Mouse (Mus musculus): Measurements from ENCODE around the gene Olfr572. TPM values are rescaled to one million over a fixed set of nuclear protein-coding genes. Genes with fewer than 3 reads are reported as not detected.

Olfr572 gene
- not detected in 2 replicates for total RNA-seq (2014; rRNA removed; ENCODE audit: low replicate concordance)
- polyA plus RNA-seq (2015; fragmentation: Nextera tagmentation; extraction: Ambion mirVana) = not detected in 2 replicates

- TF ChIP-seq EP300 (IDR thresholded peaks at IDR 0.05; ENCODE audit: low read depth) = no peak
- TF ChIP-seq CTCF (IDR thresholded peaks at IDR 0.05; ENCODE audit: low read depth) = no peak
- no peaks in the 10 kb centered on the region for H3K27me3 ChIP-seq (ENCODE audit: control insufficient read depth, insufficient read depth, low read length)
- no peaks in the 10 kb centered on the region for H3K4me1 ChIP-seq (ENCODE audit: control insufficient read depth, insufficient read depth)
- ATAC-seq (ENCODE audit: insufficient read depth, low read depth) (no peak), DNase-seq (ENCODE audit: low spot score) (no peak)
- 57% methylated on average over 1 of the region's 1 CpGs for WGBS
- no peak within 1 kb of the TSS for H3K4me2 ChIP-seq (ENCODE audit: low read depth, low read length)
- no peak within 1 kb of the TSS for H3K27ac ChIP-seq (ENCODE audit: low read depth)
- H3K9me3 ChIP-seq (replicated peaks; ENCODE audit: control insufficient read depth, low read length) = no peaks in the 10 kb centered on the region
- no peak within 1 kb of the TSS for H3K9ac ChIP-seq (replicated peaks; ENCODE audit: low read depth, low read length)
- no peak within 1 kb of the TSS for H3K4me3 ChIP-seq (ENCODE audit: low read depth, low read length)
- H3K36me3 ChIP-seq (replicated peaks; ENCODE audit: control insufficient read depth, insufficient read depth, low read length) = no peaks in the 10 kb centered on the region
Observed at GRCm38 (mm10) chr7:102924109-102924508, at the start of gene Olfr572. TSS of gene Olfr572 (plus strand) at chr7:102924409.

DNA sequence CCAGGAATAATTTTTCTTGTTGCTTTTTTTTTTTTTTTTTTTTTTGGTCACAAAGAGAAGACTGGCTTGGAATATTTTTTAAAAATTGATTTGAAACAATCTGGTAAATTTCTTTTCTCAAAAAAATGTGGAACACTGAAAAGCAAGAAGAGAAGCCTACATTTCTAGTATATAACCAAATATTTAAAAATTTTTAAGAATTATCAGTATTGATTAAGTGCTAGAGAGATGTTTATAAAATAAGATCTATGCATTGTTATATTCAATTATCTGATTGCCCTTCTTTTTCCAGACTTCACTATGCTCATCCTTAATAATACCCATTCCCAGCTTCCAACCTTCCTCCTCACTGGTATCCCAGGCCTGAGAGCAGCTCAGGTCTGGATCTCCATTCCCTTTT lies 47.4 kb upstream of the Olfr572 start, which contains the start of gene Olfr568:
Gene Olfr568, plus strand, starts transcription at position 301 of the 400 bp plus-strand sequence.
- no peak within 1 kb of the TSS for H3K9ac ChIP-seq (replicated peaks; ENCODE audit: low read depth, low read length)
- H3K27ac ChIP-seq (ENCODE audit: low read depth) = no peak within 1 kb of the TSS
- TF ChIP-seq CTCF (IDR thresholded peaks at IDR 0.05; ENCODE audit: low read depth) (no peak), EP300 (IDR thresholded peaks at IDR 0.05; ENCODE audit: low read depth) (no peak)
- no peak within 1 kb of the TSS for H3K4me3 ChIP-seq (ENCODE audit: low read depth, low read length)
- H3K4me1 ChIP-seq (ENCODE audit: control insufficient read depth, insufficient read depth) = no peaks in the 10 kb centered on the region
- no peak for ATAC-seq (ENCODE audit: insufficient read depth, low read depth)
- no peak for DNase-seq (ENCODE audit: low spot score)
- no peaks in the 10 kb centered on the region for H3K27me3 ChIP-seq (ENCODE audit: control insufficient read depth, insufficient read depth, low read length)
- H3K4me2 ChIP-seq (ENCODE audit: low read depth, low read length) = no peak within 1 kb of the TSS
- H3K9me3 ChIP-seq (replicated peaks; ENCODE audit: control insufficient read depth, low read length) = no peaks in the 10 kb centered on the region
- H3K36me3 ChIP-seq (replicated peaks; ENCODE audit: control insufficient read depth, insufficient read depth, low read length) = no peaks in the 10 kb centered on the region

- Histone ChIP-seq H3K4me1 (ENCODE audit: control insufficient read depth, insufficient read depth) (no peaks in the 10 kb centered on the region), H3K27ac (ENCODE audit: low read depth) (no peak within 1 kb of the TSS), H3K4me2 (ENCODE audit: low read depth, low read length) (no peak within 1 kb of the TSS), H3K9ac (replicated peaks; ENCODE audit: low read depth, low read length) (no peak within 1 kb of the TSS), H3K27me3 (ENCODE audit: control insufficient read depth, insufficient read depth, low read length) (no peaks in the 10 kb centered on the region), H3K4me3 (ENCODE audit: low read depth, low read length) (no peak within 1 kb of the TSS), H3K9me3 (replicated peaks; ENCODE audit: control insufficient read depth, low read length) (no peaks in the 10 kb centered on the region), H3K36me3 (replicated peaks; ENCODE audit: control insufficient read depth, insufficient read depth, low read length) (no peaks in the 10 kb centered on the region)
- no peak for TF ChIP-seq EP300 (IDR thresholded peaks at IDR 0.05; ENCODE audit: low read depth)
- TF ChIP-seq CTCF (IDR thresholded peaks at IDR 0.05; ENCODE audit: low read depth) = no peak
- ATAC-seq (ENCODE audit: insufficient read depth, low read depth) (no peak), DNase-seq (ENCODE audit: low spot score) (no peak)
- 50% methylated on average over 3 of the region's 3 CpGs for WGBS
Observed at GRCm38 (mm10) chr7:102890782-102891181, 33.4 kb upstream of the Olfr572 start, which contains the start of gene Olfr569. TSS of gene Olfr569 (minus strand) at chr7:102890882.

GRCm38 (mm10) chr7:102915261-102915660 lies 8.9 kb upstream of the Olfr572 start:
- Histone ChIP-seq H3K9me3 (replicated peaks; ENCODE audit: control insufficient read depth, low read length) (no peaks in the 10 kb centered on the region), H3K27ac (ENCODE audit: low read depth) (no peak overlapping the region), H3K4me1 (ENCODE audit: control insufficient read depth, insufficient read depth) (0 out of 2 replicates have a peak, but pooled peaks cover 3% of the 10 kb centered on the region), H3K4me2 (ENCODE audit: low read depth, low read length) (no peak overlapping the region), H3K36me3 (replicated peaks; ENCODE audit: control insufficient read depth, insufficient read depth, low read length) (no peaks in the 10 kb centered on the region), H3K9ac (replicated peaks; ENCODE audit: low read depth, low read length) (no peak overlapping the region), H3K27me3 (ENCODE audit: control insufficient read depth, insufficient read depth, low read length) (no peaks in the 10 kb centered on the region), H3K4me3 (ENCODE audit: low read depth, low read length) (no peak overlapping the region)
- 29% methylated on average over 1 of the region's 1 CpGs for WGBS
- TF ChIP-seq CTCF (IDR thresholded peaks at IDR 0.05; ENCODE audit: low read depth) (no peak), EP300 (IDR thresholded peaks at IDR 0.05; ENCODE audit: low read depth) (no peak)
- ATAC-seq (ENCODE audit: insufficient read depth, low read depth) (no peak), DNase-seq (ENCODE audit: low spot score) (no peak)

DNA sequence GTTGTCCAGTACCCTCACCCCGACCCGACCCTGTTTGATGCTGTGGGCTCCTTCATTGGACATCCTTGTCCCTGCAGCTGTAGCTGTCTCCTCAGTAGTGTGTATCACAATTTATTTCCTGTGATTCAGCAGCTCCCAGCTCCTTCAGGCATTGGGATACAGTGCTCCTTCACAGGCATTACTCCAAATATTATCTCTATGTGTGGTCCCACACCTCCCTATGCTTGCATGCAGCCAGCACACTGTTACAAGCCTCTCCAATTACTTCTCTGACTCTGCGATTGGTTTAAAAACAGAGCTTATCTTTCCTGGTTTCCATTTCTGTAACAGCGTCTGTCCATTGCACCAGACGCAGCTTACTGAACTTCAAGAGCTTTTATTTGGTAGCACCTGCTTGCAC lies 7.8 kb upstream of the Olfr572 start:
- 0 out of 2 replicates have a peak, but pooled peaks cover 3% of the 10 kb centered on the region for H3K4me1 ChIP-seq (ENCODE audit: control insufficient read depth, insufficient read depth)
- no peak overlapping the region for H3K27ac ChIP-seq (ENCODE audit: low read depth)
- H3K4me3 ChIP-seq (ENCODE audit: low read depth, low read length) = no peak overlapping the region
- H3K9me3 ChIP-seq (replicated peaks; ENCODE audit: control insufficient read depth, low read length) = no peaks in the 10 kb centered on the region
- DNase-seq (ENCODE audit: low spot score) (peak; percentile 7), ATAC-seq (ENCODE audit: insufficient read depth, low read depth) (no peak; the same call in 1 of the 2 replicates)
- H3K4me2 ChIP-seq (ENCODE audit: low read depth, low read length) = no peak overlapping the region
- TF ChIP-seq EP300 (IDR thresholded peaks at IDR 0.05; ENCODE audit: low read depth) = no peak
- TF ChIP-seq CTCF (IDR thresholded peaks at IDR 0.05; ENCODE audit: low read depth) = no peak
- H3K27me3 ChIP-seq (ENCODE audit: control insufficient read depth, insufficient read depth, low read length) = no peaks in the 10 kb centered on the region
- 30% methylated on average over 5 of the region's 5 CpGs for WGBS
- no peak overlapping the region for H3K9ac ChIP-seq (replicated peaks; ENCODE audit: low read depth, low read length)
- H3K36me3 ChIP-seq (replicated peaks; ENCODE audit: control insufficient read depth, insufficient read depth, low read length) = no peaks in the 10 kb centered on the region

Data from heart, postnatal 0 days (tissue).